Mouse (Mus musculus) midbrain, postnatal 0 days (tissue): ENCODE measurements at regions not wholly inside any gene's neighbourhood (a gene's known extent, or its start where the extent isn't known, plus 50 kb on each side); places are given as distances from the start of the nearest gene placed in this dataset.

Source experiments
- ATAC-seq: fragments of 200-750 bp; cut with Nextera tagmentation; 2 replicates; pipeline ENCODE4 v1.8.0; 2017; ENCODE audit warnings: moderate number of reproducible peaks, mild to moderate bottlenecking, moderate TSS enrichment, moderate library complexity; ENCODE audit not compliant: low FRiP score
- DNase-seq: peaks from one replicate; pipeline ENCODE4 v3.0.0-alpha.2; 2015; ENCODE audit warnings: low spot score
- H3K27ac ChIP-seq: fragments of 300-500 bp; sonication (generic); 2 replicates; pipeline ENCODE4 v1.5.1; 2014; ENCODE audit warnings: low read depth, mild to moderate bottlenecking, low read length, mixed read lengths
- H3K27me3 ChIP-seq: fragments of 300-500 bp; sonication (generic); 2 replicates; pipeline ENCODE4 v1.6.1; 2014; ENCODE audit warnings: low read length, control low read depth, mixed read lengths; ENCODE audit not compliant: insufficient read depth
- H3K36me3 ChIP-seq: fragments of 300-500 bp; sonication (generic); 2 replicates; pipeline ENCODE4 v1.6.1; 2014; ENCODE audit warnings: low read length, control low read depth, mixed read lengths; ENCODE audit not compliant: insufficient read depth
- H3K4me1 ChIP-seq: fragments of 300-500 bp; sonication (generic); 2 replicates; pipeline ENCODE4 v1.6.1; 2014; ENCODE audit warnings: mild to moderate bottlenecking, control low read depth, antibody characterized with exemption, low read length, mixed read lengths; ENCODE audit not compliant: insufficient read depth
- H3K4me2 ChIP-seq: fragments of 300-500 bp; sonication (generic); 2 replicates; pipeline ENCODE4 v1.6.1; 2014; ENCODE audit warnings: low read depth, mild to moderate bottlenecking, low read length, mixed read lengths; ENCODE audit not compliant: poor library complexity, severe bottlenecking
- H3K4me3 ChIP-seq: fragments of 300-500 bp; sonication (generic); 2 replicates; pipeline ENCODE4 v1.5.1; 2014; ENCODE audit warnings: low read depth, mild to moderate bottlenecking, low read length, moderate library complexity
- H3K9ac ChIP-seq: fragments of 300-500 bp; sonication (generic); replicated peaks from 2 replicates; pipeline ENCODE4 v1.6.1; 2014; ENCODE audit warnings: mild to moderate bottlenecking, low read length, moderate library complexity, mixed read lengths; ENCODE audit not compliant: poor library complexity, severe bottlenecking
- H3K9me3 ChIP-seq: fragments of 300-500 bp; sonication (generic); 2 replicates; pipeline ENCODE4 v1.6.1; 2016; ENCODE audit warnings: low read length, control low read depth
- CTCF ChIP-seq: IDR thresholded peaks from 2 replicates; pipeline ENCODE4 v1.5.1; 2016; ENCODE audit warnings: antibody characterized with exemption, mild to moderate bottlenecking
- WGBS: fragments of 180-500 bp; shearing (Covaris S2); extraction: QIAGEN DNeasy Blood & Tissue Kit; methylation state at CpG from one replicate; pipeline ENCODE4 v1.1.7; 2014; 5-methylcytosine and 5-hydroxymethylcytosine counted together

DNA sequence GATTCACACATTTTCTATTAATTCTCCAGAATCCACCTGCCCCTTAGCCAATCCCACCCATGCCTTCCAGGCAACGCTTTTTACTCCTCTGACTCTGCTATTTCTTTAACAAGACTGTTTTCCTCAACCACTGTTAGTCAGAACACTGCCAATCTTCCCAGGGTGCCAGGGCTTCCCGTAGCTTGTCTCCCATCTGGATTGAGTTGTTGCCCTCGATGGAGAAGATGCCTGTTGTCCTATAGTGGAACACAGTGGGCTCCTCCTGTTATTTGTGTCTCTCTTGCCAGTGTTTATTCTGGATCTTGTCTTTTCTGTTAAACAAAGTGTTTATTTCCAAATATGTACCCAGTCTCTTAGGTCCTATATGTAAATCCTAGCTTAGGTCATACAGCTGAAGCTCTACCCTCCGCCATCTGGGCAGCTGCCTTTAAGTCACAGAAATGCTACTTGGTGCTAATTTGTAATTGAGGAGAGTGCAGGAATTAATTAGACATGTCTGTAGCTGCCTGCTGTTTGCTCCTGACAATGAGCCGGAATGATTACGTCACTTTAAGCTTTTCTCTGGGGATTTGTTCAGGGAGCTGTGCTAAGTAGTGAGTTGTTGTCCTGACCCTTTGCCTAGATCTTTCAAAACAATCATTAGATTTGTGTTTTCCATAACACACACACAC, 115.3 kb upstream of the Xpo1 start:
- no peak overlapping the region for H3K9ac ChIP-seq
- H3K27me3 ChIP-seq, result no peaks in the 10 kb centered on the region
- DNase-seq (peak; percentile 77), ATAC-seq (peak; percentile 60)
- TF ChIP-seq CTCF, result no peak
- no peaks in the 10 kb centered on the region for H3K36me3 ChIP-seq
- H3K9me3 ChIP-seq, result no peaks in the 10 kb centered on the region
- H3K27ac ChIP-seq, result no peak overlapping the region
- no peak overlapping the region for H3K4me2 ChIP-seq
- no peak overlapping the region for H3K4me3 ChIP-seq
- 23% methylated on average over 6 of the region's 6 CpGs for WGBS
- H3K4me1 ChIP-seq, result 0 out of 2 replicates have a peak, but pooled peaks cover 4% of the 10 kb centered on the region

DNA sequence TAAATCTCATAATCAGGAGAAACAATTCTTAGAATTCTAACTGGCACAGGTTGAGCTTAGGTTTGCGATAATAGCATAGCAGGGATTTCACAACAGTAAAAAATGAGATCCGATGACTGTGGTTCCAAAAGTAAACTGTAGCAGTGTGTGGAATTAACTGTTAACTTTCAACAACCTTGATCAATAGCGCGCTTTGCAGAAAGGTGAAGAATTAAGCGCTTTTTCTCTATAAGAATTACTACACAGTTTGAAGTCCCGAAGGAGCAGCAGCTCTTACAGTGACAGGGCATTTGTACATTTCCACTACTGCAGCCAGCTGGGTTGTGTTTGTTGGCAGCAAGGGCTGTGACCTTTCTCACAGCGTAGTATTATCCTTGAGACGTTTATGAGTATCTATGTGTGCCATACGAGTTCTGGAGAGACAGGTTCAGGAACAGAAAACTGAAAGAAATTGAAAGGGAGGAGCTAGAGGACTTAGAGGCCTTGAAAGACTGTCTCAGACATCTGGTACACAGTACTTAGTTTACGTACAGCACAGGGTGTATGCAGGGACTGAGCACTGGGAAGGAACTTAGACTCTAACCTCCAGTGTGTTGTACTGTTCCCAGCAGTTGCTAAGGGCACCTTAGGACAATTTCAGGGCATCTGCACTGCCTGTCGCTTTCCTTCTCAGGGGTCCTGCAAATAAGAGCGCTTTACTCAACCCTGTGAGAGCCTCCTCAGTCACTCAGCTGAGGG, 114.6 kb upstream of the Xpo1 start:
- no peak overlapping the region for H3K27ac ChIP-seq
- H3K4me3 ChIP-seq, result no peak overlapping the region
- ATAC-seq (peak; percentile 38; the same call in 1 of the 2 replicates), DNase-seq (peak; percentile 28)
- no peaks in the 10 kb centered on the region for H3K9me3 ChIP-seq
- 53% methylated on average over 12 of the region's 12 CpGs for WGBS
- no peak for TF ChIP-seq CTCF
- H3K36me3 ChIP-seq, result no peaks in the 10 kb centered on the region
- H3K27me3 ChIP-seq, result no peaks in the 10 kb centered on the region
- H3K4me1 ChIP-seq, result 0 out of 2 replicates have a peak, but pooled peaks cover 4% of the 10 kb centered on the region
- no peak overlapping the region for H3K4me2 ChIP-seq
- no peak overlapping the region for H3K9ac ChIP-seq

DNA sequence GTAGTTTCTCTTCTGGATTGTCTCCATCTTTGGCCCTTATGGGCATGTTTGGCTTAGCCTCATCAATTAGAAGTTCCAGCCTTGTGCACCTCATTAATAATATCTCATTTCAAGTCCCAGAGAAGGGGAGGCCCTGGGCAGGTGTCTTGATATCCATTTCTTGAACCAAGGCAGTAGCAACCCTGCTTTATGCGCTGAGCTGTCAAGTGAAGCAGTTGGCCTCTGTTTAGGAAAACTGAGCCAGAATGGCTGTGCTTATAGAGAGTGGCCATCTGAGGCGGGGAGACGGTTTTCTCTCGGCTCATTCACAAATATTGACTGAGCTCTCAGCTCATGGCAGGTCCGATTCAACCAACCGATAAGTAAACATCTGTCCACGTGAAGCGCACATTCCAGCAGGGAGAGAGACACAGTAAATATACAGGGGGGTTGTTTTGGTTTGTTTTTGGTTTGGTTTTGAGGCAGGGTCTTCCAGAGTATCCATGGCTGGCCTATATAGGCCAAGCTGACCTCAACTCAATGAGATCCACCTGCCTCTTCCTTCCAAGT, 107.7 kb upstream of the Xpo1 start:
- no peak overlapping the region for H3K27ac ChIP-seq
- no peaks in the 10 kb centered on the region for H3K9me3 ChIP-seq
- no peak overlapping the region for H3K9ac ChIP-seq
- DNase-seq (no peak), ATAC-seq (no peak)
- H3K27me3 ChIP-seq, result no peaks in the 10 kb centered on the region
- H3K4me2 ChIP-seq, result no peak overlapping the region
- no peaks in the 10 kb centered on the region for H3K4me1 ChIP-seq
- TF ChIP-seq CTCF, result no peak
- WGBS, result 86% methylated on average over 8 of the region's 8 CpGs
- no peaks in the 10 kb centered on the region for H3K36me3 ChIP-seq
- no peak overlapping the region for H3K4me3 ChIP-seq

- TF ChIP-seq CTCF, result peak; percentile 73
- DNase-seq (peak; percentile 82), ATAC-seq (no peak)
- Histone ChIP-seq H3K4me3 (no peak overlapping the region), H3K9ac (no peak overlapping the region), H3K27me3 (no peaks in the 10 kb centered on the region), H3K4me2 (no peak overlapping the region), H3K27ac (no peak overlapping the region), H3K4me1 (no peaks in the 10 kb centered on the region), H3K36me3 (no peaks in the 10 kb centered on the region), H3K9me3 (no peaks in the 10 kb centered on the region)
- 70% methylated on average over 5 of the region's 5 CpGs for WGBS
Observed at GRCm38 (mm10) chr11:23149556-23150244, 106.1 kb upstream of the Xpo1 start.

DNA sequence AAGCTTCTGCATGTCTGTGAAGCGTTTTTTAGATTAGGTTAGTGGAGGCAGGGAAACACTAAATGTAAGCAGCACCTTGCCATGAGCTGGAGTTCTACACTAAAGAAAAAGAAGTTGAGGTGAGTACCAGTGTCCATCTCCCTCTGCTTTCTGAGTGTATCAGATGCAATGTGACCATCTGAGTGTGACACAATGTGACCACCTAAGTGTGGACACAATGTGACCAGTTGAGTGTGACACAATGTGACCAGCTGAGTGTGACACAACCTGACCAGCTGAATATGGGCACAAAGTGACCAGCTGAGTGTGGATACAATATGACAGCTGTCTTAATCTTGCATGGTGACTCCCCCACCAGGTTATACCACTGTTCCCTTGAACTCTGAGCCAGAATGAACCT, 101.0 kb upstream of the Xpo1 start:
- Histone ChIP-seq H3K27ac (no peak overlapping the region), H3K4me2 (no peak overlapping the region), H3K4me3 (no peak overlapping the region), H3K36me3 (no peaks in the 10 kb centered on the region), H3K27me3 (no peaks in the 10 kb centered on the region), H3K9ac (no peak overlapping the region), H3K9me3 (no peaks in the 10 kb centered on the region), H3K4me1 (no peaks in the 10 kb centered on the region)
- TF ChIP-seq CTCF, result no peak
- no peak for ATAC-seq
- 40% methylated on average over 1 of the region's 1 CpGs for WGBS
- no peak for DNase-seq
